9 mouse cellular contexts compared by ENCODE assay signal in the genomic region with DNA sequence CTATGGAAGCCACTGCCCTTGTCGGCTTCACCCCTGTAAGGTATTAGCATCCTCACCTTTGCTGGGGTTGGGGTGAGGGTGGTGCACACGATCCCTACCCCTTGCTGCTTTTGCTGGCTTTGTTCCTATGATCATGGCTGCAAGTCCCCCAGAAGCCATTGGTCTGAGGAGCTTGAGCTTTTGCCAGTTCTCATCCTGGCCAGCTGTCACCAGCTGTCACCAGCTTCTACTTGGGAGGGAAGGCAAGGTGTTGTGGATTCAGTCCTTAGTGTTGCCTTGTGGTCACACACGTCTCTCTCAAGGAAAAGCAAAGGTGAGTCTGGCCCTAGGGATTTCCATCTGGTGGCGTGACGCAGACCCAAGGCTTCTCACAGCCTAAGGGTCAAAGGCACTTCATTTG. TPM values are rescaled to one million over a fixed set of nuclear protein-coding genes. Genes with fewer than 3 reads are reported as not detected.
A peak's percentile ranks its signal among the peaks of the same experiment; 100 is the strongest.
DNase-seq lines count a peak whose midpoint lies in the region; ATAC-seq and TF ChIP-seq lines count a peak whose summit lies in the region.
"Had no signal": no experiment of that assay in that cellular context is flagged by ENCODE, and none has a peak within 500 bp of the region (broad histone marks: within the 10 kb centered on the region; RNA-seq: fewer than 3 reads in every experiment).

No protein-coding gene starts in this region.

- no peak for TF ChIP-seq EP300 in stomach, postnatal 0 days (optimal IDR thresholded peaks at IDR 0.05)

- peak overlapping the region; percentile 41 for H3K27ac ChIP-seq in heart, embryonic 16.5 days (ENCODE audit: low read length)
- 0 out of 2 replicates have a peak overlapping the region, but pooled peaks have one; percentile 21 for H3K27ac ChIP-seq in stomach, embryonic 15.5 days
- no peak overlapping the region for H3K27ac ChIP-seq in stomach, postnatal 0 days (replicated peaks)
- peak overlapping the region; percentile 64 for H3K27ac ChIP-seq in stomach, embryonic 16.5 days (ENCODE audit: low read length)

- no peaks in the 10 kb centered on the region for H3K9me3 ChIP-seq in heart, embryonic 16.5 days (replicated peaks; ENCODE audit: control insufficient read depth, low read length)
- H3K9me3 ChIP-seq in stomach, embryonic 15.5 days, result no peaks in the 10 kb centered on the region
- H3K9me3 ChIP-seq in stomach, postnatal 0 days (ENCODE audit: control insufficient read depth, low read length), result no peaks in the 10 kb centered on the region
- H3K9me3 ChIP-seq in stomach, embryonic 16.5 days (replicated peaks; ENCODE audit: control insufficient read depth, low read length), result no peaks in the 10 kb centered on the region

- no peak overlapping the region for H3K4me2 ChIP-seq in heart, embryonic 16.5 days (ENCODE audit: low read depth, low read length)
- no peak overlapping the region for H3K4me2 ChIP-seq in stomach, embryonic 15.5 days
- H3K4me2 ChIP-seq in stomach, postnatal 0 days (replicated peaks; ENCODE audit: low read depth), result no peak overlapping the region
- H3K4me2 ChIP-seq in stomach, embryonic 16.5 days (ENCODE audit: low read depth, low read length), result no peak overlapping the region

- ATAC-seq in heart, embryonic 16.5 days (replicated peaks; ENCODE audit: extremely low read depth, insufficient read depth, low FRiP score), result no peak
- ATAC-seq in stomach, embryonic 15.5 days (ENCODE audit: insufficient read depth, low FRiP score, low read depth), result no peak
- ATAC-seq in stomach, postnatal 0 days (ENCODE audit: low FRiP score, low TSS enrichment), result no peak
- no peak for ATAC-seq in stomach, embryonic 16.5 days (ENCODE audit: insufficient read depth, low FRiP score)

- 70% methylated on average over 5 of the region's 5 CpGs for WGBS in heart, embryonic 16.5 days
- WGBS in stomach, embryonic 15.5 days, result 78% methylated on average over 5 of the region's 5 CpGs
- WGBS in stomach, postnatal 0 days, result 74% methylated on average over 5 of the region's 5 CpGs
- WGBS in stomach, embryonic 16.5 days, result 67% methylated on average over 5 of the region's 5 CpGs

- peaks cover 10% of the 10 kb centered on the region; the same call in 1 of the 2 replicates for H3K36me3 ChIP-seq in heart, embryonic 16.5 days (ENCODE audit: control insufficient read depth, insufficient read depth)
- peaks cover 7% of the 10 kb centered on the region; the same call in 1 of the 2 replicates for H3K36me3 ChIP-seq in stomach, embryonic 15.5 days
- no peaks in the 10 kb centered on the region; the same call in 1 of the 2 replicates for H3K36me3 ChIP-seq in stomach, postnatal 0 days (ENCODE audit: control insufficient read depth, insufficient read depth, low read length)
- H3K36me3 ChIP-seq in stomach, embryonic 16.5 days (ENCODE audit: control insufficient read depth, insufficient read depth, low read length), result peaks cover 9% of the 10 kb centered on the region; the same call in 1 of the 2 replicates

- H3K27me3 ChIP-seq in heart, embryonic 16.5 days (ENCODE audit: control insufficient read depth, insufficient read depth, low read length), result no peaks in the 10 kb centered on the region
- H3K27me3 ChIP-seq in stomach, embryonic 15.5 days (replicated peaks), result no peaks in the 10 kb centered on the region
- H3K27me3 ChIP-seq in stomach, postnatal 0 days (ENCODE audit: control insufficient read depth, insufficient read depth, low read length), result no peaks in the 10 kb centered on the region
- no peaks in the 10 kb centered on the region for H3K27me3 ChIP-seq in stomach, embryonic 16.5 days (ENCODE audit: control insufficient read depth, insufficient read depth, low read length)

- no peak for DNase-seq in heart, adult 9 months (ENCODE audit: low spot score in 2 of 2)
- peak; percentile 59 to 63 for DNase-seq in kidney, postnatal 4 days
- no peak for DNase-seq in kidney, adult 18-20 months
- DNase-seq in stomach, postnatal 0 days (ENCODE audit: low spot score), result no peak
- DNase-seq in retina, embryonic 14.5 days (ENCODE audit: low spot score), result no peak
- DNase-seq: right cerebral cortex, postnatal 4 days had no signal

- no peak overlapping the region for H3K9ac ChIP-seq in heart, embryonic 16.5 days (ENCODE audit: low read length)
- no peak overlapping the region for H3K9ac ChIP-seq in stomach, embryonic 15.5 days
- no peak overlapping the region for H3K9ac ChIP-seq in stomach, postnatal 0 days (ENCODE audit: low read length)
- no peak overlapping the region for H3K9ac ChIP-seq in stomach, embryonic 16.5 days (ENCODE audit: low read length)

- H3K4me1 ChIP-seq in heart, embryonic 16.5 days (ENCODE audit: control insufficient read depth, insufficient read depth, low read length), result peaks cover 28% of the 10 kb centered on the region
- peaks cover 16% of the 10 kb centered on the region for H3K4me1 ChIP-seq in stomach, embryonic 15.5 days
- no peaks in the 10 kb centered on the region; the same call in 1 of the 2 replicates for H3K4me1 ChIP-seq in stomach, postnatal 0 days (replicated peaks; ENCODE audit: control insufficient read depth, insufficient read depth)
- H3K4me1 ChIP-seq in stomach, embryonic 16.5 days (ENCODE audit: control insufficient read depth, insufficient read depth, low read length), result peaks cover 8% of the 10 kb centered on the region

- no peak overlapping the region for H3K4me3 ChIP-seq in heart, embryonic 16.5 days (ENCODE audit: low read length)
- no peak overlapping the region for H3K4me3 ChIP-seq in stomach, embryonic 15.5 days (replicated peaks)
- no peak overlapping the region for H3K4me3 ChIP-seq in stomach, postnatal 0 days (ENCODE audit: low read depth, low read length)
- H3K4me3 ChIP-seq in stomach, embryonic 16.5 days (replicated peaks; ENCODE audit: low read length), result no peak overlapping the region

- TF ChIP-seq CTCF in stomach, postnatal 0 days (IDR thresholded peaks at IDR 0.05; ENCODE audit: low read depth), result no peak

RNA-seq across cellular contexts. Expression of gene Rgs12, which starts 39.4 kb away (rescaled TPM):
- 30.0 and 34.2 TPM in 2 replicates for polyA plus RNA-seq in heart, embryonic 16.5 days (2015; fragmentation: Nextera tagmentation; extraction: Ambion mirVana)
- 26.8 and 28.1 TPM in 2 replicates for polyA plus RNA-seq in stomach, embryonic 15.5 days (2015; fragmentation: Nextera tagmentation; extraction: Ambion mirVana)
- polyA plus RNA-seq in stomach, postnatal 0 days (2015; fragmentation: Nextera tagmentation; extraction: Ambion mirVana), result 12.7 and 14.2 TPM in 2 replicates
- polyA plus RNA-seq in stomach, embryonic 16.5 days (2015; fragmentation: Nextera tagmentation; extraction: Ambion mirVana), result 31.8 and 34.4 TPM in 2 replicates

RNA-seq across cellular contexts. Expression of gene Hgfac, which starts 52.6 kb away (rescaled TPM):
- 0.42 and 0.88 TPM in 2 replicates for polyA plus RNA-seq in heart, embryonic 16.5 days (2015; fragmentation: Nextera tagmentation; extraction: Ambion mirVana)
- polyA plus RNA-seq in stomach, embryonic 15.5 days (2015; fragmentation: Nextera tagmentation; extraction: Ambion mirVana), result 5.2 and 9.3 TPM in 2 replicates
- 1.6 and 2.5 TPM in 2 replicates for polyA plus RNA-seq in stomach, postnatal 0 days (2015; fragmentation: Nextera tagmentation; extraction: Ambion mirVana)
- polyA plus RNA-seq in stomach, embryonic 16.5 days (2015; fragmentation: Nextera tagmentation; extraction: Ambion mirVana), result 7.7 and 8.2 TPM in 2 replicates

Comparison
In these comparisons a context has a peak if more than half of its experiments do, and no peak if none do; other contexts are left out.
1. DNase-seq: peak in kidney, postnatal 4 days (2 of 2); none in heart, adult 9 months (0 of 2), kidney, adult 18-20 months (single experiment), stomach, postnatal 0 days (single experiment) and retina, embryonic 14.5 days (single experiment).